Mouse (Mus musculus) liver, adult 2 months (tissue): ENCODE measurements around the gene Gm17428. TPM values are rescaled to one million over a fixed set of nuclear protein-coding genes. Genes with fewer than 3 reads are reported as not detected.

Source experiments
- DNase-seq: peaks from one replicate; pipeline ENCODE4 v3.0.0-alpha.2; 2011; ENCODE audit warnings: low read depth, low spot score; ENCODE audit errors: extremely low read depth
- H3K27ac ChIP-seq: fragments of 200-500 bp; replicated peaks from 2 replicates; pipeline ENCODE4 v1.5.1; 2012; ENCODE audit warnings: low read depth, mild to moderate bottlenecking, control low read depth, inconsistent platforms, low read length; ENCODE audit not compliant: insufficient read depth
- H3K27me3 ChIP-seq: fragments of 200-500 bp; 2 replicates; pipeline ENCODE4 v1.6.1; 2012; ENCODE audit warnings: mild to moderate bottlenecking, moderate library complexity, low read length, inconsistent platforms; ENCODE audit not compliant: control insufficient read depth, insufficient read depth
- H3K36me3 ChIP-seq: fragments of 200-500 bp; 2 replicates; pipeline ENCODE4 v1.6.1; 2012; ENCODE audit warnings: low read length, inconsistent platforms; ENCODE audit not compliant: control insufficient read depth, insufficient read depth
- H3K4me1 ChIP-seq: fragments of 200-500 bp; 2 replicates; pipeline ENCODE4 v1.6.1; 2011; ENCODE audit warnings: low read length; ENCODE audit not compliant: control insufficient read depth, insufficient read depth
- H3K4me3 ChIP-seq: fragments of 200-500 bp; 2 replicates; pipeline ENCODE4 v1.5.1; 2011; ENCODE audit warnings: low read depth, mild to moderate bottlenecking, control low read depth, low read length, moderate library complexity; ENCODE audit not compliant: insufficient read depth
- H3K79me2 ChIP-seq: fragments of 200-500 bp; 2 replicates; pipeline ENCODE4 v1.6.1; 2012; ENCODE audit warnings: inconsistent platforms, mild to moderate bottlenecking, low read length, moderate library complexity; ENCODE audit not compliant: control insufficient read depth, insufficient read depth
- H3K9ac ChIP-seq: fragments of 200-500 bp; 2 replicates; pipeline ENCODE4 v1.6.1; 2012; ENCODE audit warnings: low read depth, mild to moderate bottlenecking, control low read depth, inconsistent platforms, low read length
- CTCF ChIP-seq: fragments of 200-500 bp; IDR thresholded peaks from 2 replicates; pipeline ENCODE4 v1.5.1; 2011; ENCODE audit warnings: low read depth, low read length, control low read depth
- POLR2A ChIP-seq: fragments of 200-500 bp; IDR thresholded peaks from 2 replicates; pipeline ENCODE4 v1.6.1; 2011; ENCODE audit warnings: low read length, control low read depth; ENCODE audit not compliant: insufficient read depth; ENCODE audit errors: extremely low read depth
- WGBS: fragments of 180-500 bp; shearing (Covaris S2); methylation state at CpG from one replicate; pipeline ENCODE4 v1.1.7; 2018; 5-methylcytosine and 5-hydroxymethylcytosine counted together
- polyA plus RNA-seq: library from polyadenylated mRNA; depleted of rRNA; stranded (reverse); fragments of >200 nt; gene quantifications from 2 replicates; pipeline ENCODE4 v1.2.3, GENCODE M21; 2012
- total RNA-seq: library from RNA; depleted of rRNA; stranded (reverse); fragments of >200 nt; gene quantifications from 2 replicates; pipeline ENCODE4 v1.2.3, GENCODE M21; 2014

Gene Gm17428
- total and polyA plus RNA-seq, 2 experiments = not detected

- no peaks in the 10 kb centered on the region for H3K79me2 ChIP-seq
- H3K4me3 ChIP-seq = no peak overlapping the region
- H3K9ac ChIP-seq = no peak overlapping the region
- no peak for DNase-seq
- no peaks in the 10 kb centered on the region for H3K27me3 ChIP-seq
- 87% methylated on average over 13 of the region's 13 CpGs for WGBS
- no peaks in the 10 kb centered on the region for H3K4me1 ChIP-seq
- H3K27ac ChIP-seq = no peak overlapping the region
- no peak for TF ChIP-seq POLR2A
- no peaks in the 10 kb centered on the region for H3K36me3 ChIP-seq
Measured at GRCm38 (mm10) chr14:54988882-54989281, 12.1 kb downstream of the Gm17428 start.

GRCm38 (mm10) chr14:54989886-54990441 lies 13.2 kb downstream of the Gm17428 start:
- H3K27ac ChIP-seq = no peak overlapping the region
- TF ChIP-seq POLR2A = no peak
- no peak for TF ChIP-seq CTCF
- no peak overlapping the region for H3K4me3 ChIP-seq
- H3K4me1 ChIP-seq = no peaks in the 10 kb centered on the region
- no peaks in the 10 kb centered on the region for H3K36me3 ChIP-seq
- no peaks in the 10 kb centered on the region for H3K27me3 ChIP-seq
- 90% methylated on average over 8 of the region's 8 CpGs for WGBS
- H3K79me2 ChIP-seq = no peaks in the 10 kb centered on the region
- no peak overlapping the region for H3K9ac ChIP-seq
- no peak for DNase-seq

- Histone ChIP-seq H3K36me3 (no peaks in the 10 kb centered on the region), H3K27ac (no peak overlapping the region), H3K9ac (no peak overlapping the region), H3K79me2 (no peaks in the 10 kb centered on the region), H3K4me3 (no peak overlapping the region), H3K27me3 (no peaks in the 10 kb centered on the region), H3K4me1 (no peaks in the 10 kb centered on the region)
- 91% methylated on average over 10 of the region's 10 CpGs for WGBS
- no peak for DNase-seq
- TF ChIP-seq POLR2A (no peak), CTCF (no peak)
Measured at GRCm38 (mm10) chr14:54992196-54992595, 15.5 kb downstream of the Gm17428 start.

- Histone ChIP-seq H3K27ac (no peak overlapping the region), H3K36me3 (no peaks in the 10 kb centered on the region), H3K27me3 (no peaks in the 10 kb centered on the region), H3K4me3 (no peak overlapping the region), H3K4me1 (no peaks in the 10 kb centered on the region), H3K79me2 (no peaks in the 10 kb centered on the region), H3K9ac (no peak overlapping the region)
- DNase-seq = no peak
- TF ChIP-seq CTCF (no peak), POLR2A (no peak)
- WGBS = 47% methylated on average over 10 of the region's 10 CpGs
Measured at GRCm38 (mm10) chr14:54993636-54994035, 16.9 kb downstream of the Gm17428 start.

- no peaks in the 10 kb centered on the region for H3K79me2 ChIP-seq
- TF ChIP-seq POLR2A = no peak
- TF ChIP-seq CTCF = no peak
- DNase-seq = no peak
- H3K4me3 ChIP-seq = no peak within 1 kb of the TSS
- no peak within 1 kb of the TSS for H3K27ac ChIP-seq
- no peaks in the 10 kb centered on the region for H3K36me3 ChIP-seq
- no peak within 1 kb of the TSS for H3K9ac ChIP-seq
- no peaks in the 10 kb centered on the region for H3K4me1 ChIP-seq
- 56% methylated on average over 11 of the region's 11 CpGs for WGBS
- no peaks in the 10 kb centered on the region for H3K27me3 ChIP-seq
Measured at GRCm38 (mm10) chr14:54994136-54994868, 17.6 kb downstream of the Gm17428 start, which contains the start of gene Myh7. Gene Myh7 (minus strand): TSS chr14:54994626.

- Histone ChIP-seq H3K9ac (no peak overlapping the region), H3K27me3 (no peaks in the 10 kb centered on the region), H3K79me2 (no peaks in the 10 kb centered on the region), H3K4me1 (no peaks in the 10 kb centered on the region), H3K4me3 (no peak overlapping the region), H3K27ac (no peak overlapping the region), H3K36me3 (no peaks in the 10 kb centered on the region)
- TF ChIP-seq CTCF (no peak), POLR2A (no peak)
- DNase-seq = no peak
Measured at GRCm38 (mm10) chr14:54994869-54995186, 18.1 kb downstream of the Gm17428 start.
